Mouse (Mus musculus) erythroblast, embryonic 14.5 days (primary cell): ENCODE data around the gene Slc5a5.

Experiments
- GATA1 ChIP-seq: IDR thresholded peaks from 2 replicates; pipeline ENCODE4 v1.6.1; 2012; ENCODE audit warnings: low read length, inconsistent platforms, mixed read lengths
- TAL1 ChIP-seq: IDR thresholded peaks from 3 replicates; pipeline ENCODE4 v1.6.1; 2012; ENCODE audit warnings: low read length, inconsistent platforms, mixed read lengths

- TF ChIP-seq TAL1, result no peak
- TF ChIP-seq GATA1, result no peak
These were observed 21.3 kb downstream of the Slc5a5 start for GRCm38 (mm10) chr8:70871195-70871807.
